Mouse (Mus musculus) hindbrain, embryonic 10.5 days (tissue): ENCODE measurements at regions not wholly inside any gene's neighbourhood (a gene's known extent, or its start where the extent isn't known, plus 50 kb on each side); places are given as distances from the start of the nearest gene placed in this dataset.
A peak's percentile ranks its signal among the peaks of the same experiment; 100 is the strongest.

ENCODE experiments used
- DNase-seq: peaks from one replicate; pipeline ENCODE4 v3.0.0-alpha.2; 2017; ENCODE audit warnings: low spot score
- H3K27ac ChIP-seq: fragments of 300-500 bp; sonication (generic); 2 replicates; pipeline ENCODE4 v1.5.1; 2016; ENCODE audit warnings: mild to moderate bottlenecking, moderate library complexity
- H3K27me3 ChIP-seq: fragments of 300-500 bp; sonication (generic); 2 replicates; pipeline ENCODE4 v1.6.1; 2016; ENCODE audit warnings: mild to moderate bottlenecking; ENCODE audit not compliant: poor library complexity, insufficient read depth, severe bottlenecking
- H3K36me3 ChIP-seq: fragments of 300-500 bp; sonication (generic); 2 replicates; pipeline ENCODE4 v1.6.1; 2016; ENCODE audit warnings: mild to moderate bottlenecking, moderate library complexity
- H3K4me1 ChIP-seq: fragments of 300-500 bp; sonication (generic); replicated peaks from 2 replicates; pipeline ENCODE4 v1.6.1; 2016; ENCODE audit warnings: mild to moderate bottlenecking
- H3K4me3 ChIP-seq: fragments of 300-500 bp; sonication (generic); 2 replicates; pipeline ENCODE4 v1.5.1; 2016; ENCODE audit warnings: mild to moderate bottlenecking, moderate library complexity
- H3K9me3 ChIP-seq: fragments of 300-500 bp; sonication (generic); 2 replicates; pipeline ENCODE4 v1.6.1; 2016; ENCODE audit warnings: mild to moderate bottlenecking, moderate library complexity
- WGBS: fragments of 180-500 bp; shearing (Covaris S2); methylation state at CpG from one replicate; pipeline ENCODE4 v1.1.7; 2016; 5-methylcytosine and 5-hydroxymethylcytosine counted together

GRCm38 (mm10) chr7:62924585-62925331 lies 101.3 kb upstream of the A26c2 start:
- 71% methylated on average over 6 of the region's 6 CpGs for WGBS
- H3K27ac ChIP-seq: no peak overlapping the region

DNA sequence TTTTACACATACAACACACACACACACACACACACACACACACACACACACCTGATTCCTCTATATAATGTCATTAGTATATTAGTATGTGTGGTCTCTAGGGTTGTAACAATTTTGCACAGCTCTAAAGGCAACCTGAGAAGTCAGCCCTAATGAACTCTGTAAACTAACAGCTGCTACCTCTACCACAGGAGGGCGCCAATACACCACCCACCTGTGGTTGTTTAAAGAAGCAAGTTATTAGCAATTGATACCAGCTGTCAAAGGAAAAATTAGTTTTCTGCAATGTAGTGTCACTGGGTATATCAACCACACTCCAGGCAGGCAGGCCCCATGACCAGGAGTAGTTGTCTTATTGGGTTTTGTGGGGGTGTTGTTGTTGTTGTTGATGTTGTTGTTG lies 98.8 kb upstream of the A26c2 start:
- Histone ChIP-seq H3K9me3 (no peaks in the 10 kb centered on the region), H3K36me3 (no peaks in the 10 kb centered on the region), H3K4me1 (no peaks in the 10 kb centered on the region), H3K27me3 (no peaks in the 10 kb centered on the region), H3K27ac (no peak overlapping the region), H3K4me3 (no peak overlapping the region)
- WGBS: 3% methylated on average over 1 of the region's 1 CpGs
- peak; percentile 29 for DNase-seq

More at GRCm38 (mm10) chr7:62924585-62925331, 101.3 kb upstream of the A26c2 start:
- Histone ChIP-seq H3K27me3 (no peaks in the 10 kb centered on the region), H3K4me3 (no peak overlapping the region), H3K9me3 (no peaks in the 10 kb centered on the region), H3K36me3 (no peaks in the 10 kb centered on the region), H3K4me1 (no peaks in the 10 kb centered on the region)
- DNase-seq: no peak

- no peak overlapping the region for H3K4me3 ChIP-seq
- 0 out of 2 replicates have a peak, but pooled peaks cover 2% of the 10 kb centered on the region for H3K9me3 ChIP-seq
- 82% methylated on average over 4 of the region's 4 CpGs for WGBS
- H3K36me3 ChIP-seq: no peaks in the 10 kb centered on the region
- H3K27ac ChIP-seq: no peak overlapping the region
- no peaks in the 10 kb centered on the region for H3K27me3 ChIP-seq
- no peaks in the 10 kb centered on the region for H3K4me1 ChIP-seq
- DNase-seq: no peak
Observed at GRCm38 (mm10) chr7:62894337-62894736, 70.9 kb upstream of the A26c2 start.

DNA sequence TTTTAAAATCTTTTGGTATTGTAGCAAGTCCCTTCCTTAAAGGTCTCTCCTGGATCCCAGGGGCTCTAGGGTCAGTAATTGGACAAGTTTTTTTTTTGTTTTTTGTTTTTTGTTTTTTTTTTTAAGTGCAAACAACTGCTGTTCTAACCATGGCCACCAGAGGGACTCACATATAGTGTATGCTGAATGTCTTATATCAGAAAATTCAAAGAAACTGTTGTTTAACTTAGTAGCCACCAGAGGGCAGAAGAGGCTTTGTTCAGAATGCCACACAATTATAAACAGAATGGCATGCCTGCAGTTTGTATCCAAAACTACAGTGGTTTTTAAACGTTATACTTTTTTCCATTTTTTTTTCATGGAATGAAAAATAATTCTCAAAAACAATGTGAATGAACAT lies 53.6 kb upstream of the A26c2 start:
- Histone ChIP-seq H3K4me1 (no peaks in the 10 kb centered on the region), H3K36me3 (no peaks in the 10 kb centered on the region), H3K9me3 (no peaks in the 10 kb centered on the region), H3K27me3 (no peaks in the 10 kb centered on the region), H3K4me3 (no peak overlapping the region), H3K27ac (no peak overlapping the region)
- WGBS: 22% methylated on average over 1 of the region's 1 CpGs
- DNase-seq: peak; percentile 2
